Mouse (Mus musculus) CH12.LX (cell line): ENCODE measurements around the gene Pcna. TPM values are rescaled to one million over a fixed set of nuclear protein-coding genes. Genes with fewer than 3 reads are reported as not detected.

Experiments used
- DNase-seq: peaks from one replicate; pipeline ENCODE4 v3.0.0-alpha.2; 2013; ENCODE audit errors: extremely low read depth
- H3K27ac ChIP-seq: 2 replicates; pipeline ENCODE4 v1.5.1; 2012; ENCODE audit warnings: low read depth, mild to moderate bottlenecking, control low read depth, moderate library complexity; ENCODE audit not compliant: insufficient read depth
- H3K27me3 ChIP-seq: replicated peaks from 2 replicates; pipeline ENCODE3; 2012; ENCODE audit warnings: inconsistent platforms
- H3K36me3 ChIP-seq, 2 experiments: replicated peaks in 1 of 2; 2 replicates each; pipeline versions ENCODE3 to v1.6.1; 2012; ENCODE audit warnings: inconsistent platforms in 1 of 2, low read length in 1 of 2, mild to moderate bottlenecking in 1 of 2, mixed read lengths in 1 of 2, moderate library complexity in 1 of 2; ENCODE audit not compliant: control insufficient read depth in 1 of 2, insufficient read depth in 1 of 2
- H3K4me1 ChIP-seq, 2 experiments: 2 replicates each; pipeline ENCODE4 v1.6.1; 2012; ENCODE audit warnings: inconsistent platforms in 1 of 2, moderate library complexity in 1 of 2; ENCODE audit not compliant: insufficient read depth in 2 of 2, control insufficient read depth in 1 of 2
- H3K4me2 ChIP-seq: 2 replicates; pipeline ENCODE4 v1.6.1; 2012; ENCODE audit warnings: low read depth, mild to moderate bottlenecking, control low read depth; ENCODE audit not compliant: poor library complexity, insufficient read depth, severe bottlenecking
- H3K4me3 ChIP-seq, 3 experiments: fragments of 150-350 bp in 1 of 3; sonication (generic) in 1 of 3; replicated peaks in 1 of 3; 2 replicates each; pipeline versions ENCODE3 to v1.5.1; 2011 to 2012; ENCODE audit warnings: low read depth in 2 of 3, low read length in 2 of 3, mild to moderate bottlenecking in 2 of 3, moderate library complexity in 2 of 3, control low read depth in 1 of 3, improper control_type of control experiment in 1 of 3, inconsistent platforms in 1 of 3, mixed read lengths in 1 of 3; ENCODE audit not compliant: poor library complexity in 1 of 3
- H3K79me2 ChIP-seq: replicated peaks from 2 replicates; pipeline ENCODE4 v1.6.1; 2012; ENCODE audit warnings: mild to moderate bottlenecking, moderate library complexity; ENCODE audit not compliant: control insufficient read depth, poor library complexity, insufficient read depth, severe bottlenecking; ENCODE audit errors: extremely low read depth
- H3K9ac ChIP-seq: 2 replicates; pipeline ENCODE4 v1.6.1; 2012; ENCODE audit warnings: low read depth, mild to moderate bottlenecking, control low read depth, moderate library complexity; ENCODE audit not compliant: insufficient read depth
- H3K9me3 ChIP-seq: replicated peaks from 2 replicates; pipeline ENCODE3; 2012; ENCODE audit warnings: low read length, inconsistent platforms, mixed read lengths
- BHLHE40 ChIP-seq: IDR thresholded peaks from 2 replicates; pipeline ENCODE4 v1.6.1; 2011; ENCODE audit warnings: mild to moderate bottlenecking, low read depth, low read length, improper control_type of control experiment
- CHD2 ChIP-seq: IDR thresholded peaks from 2 replicates; pipeline ENCODE4 v1.6.1; 2011; ENCODE audit warnings: low read length, improper control_type of control experiment
- E2F4 ChIP-seq: IDR thresholded peaks from 2 replicates; pipeline ENCODE4 v1.6.1; 2011; ENCODE audit warnings: low read depth, low read length, improper control_type of control experiment; ENCODE audit not compliant: insufficient replicate concordance
- EP300 ChIP-seq: IDR thresholded peaks from 2 replicates; pipeline ENCODE4 v1.6.1; 2011; ENCODE audit warnings: low read length, improper control_type of control experiment
- GABPA ChIP-seq: IDR thresholded peaks from 2 replicates; pipeline ENCODE4 v1.6.1; 2012; ENCODE audit warnings: low read depth, low read length, improper control_type of control experiment, inconsistent platforms; ENCODE audit not compliant: insufficient replicate concordance
- HCFC1 ChIP-seq: IDR thresholded peaks from 2 replicates; pipeline ENCODE4 v1.6.1; 2012; ENCODE audit warnings: low read depth, mild to moderate bottlenecking, inconsistent platforms, low read length, improper control_type of control experiment
- IRF4 ChIP-seq: IDR thresholded peaks from 2 replicates; pipeline ENCODE4 v1.6.1; 2014; ENCODE audit warnings: low read depth, mild to moderate bottlenecking, inconsistent platforms, low read length, improper control_type of control experiment
- JUN ChIP-seq: IDR thresholded peaks from 2 replicates; pipeline ENCODE4 v1.6.1; 2011; ENCODE audit warnings: low read depth, mild to moderate bottlenecking, low read length, improper control_type of control experiment, moderate library complexity; ENCODE audit not compliant: insufficient read depth
- KAT2A ChIP-seq: IDR thresholded peaks from 2 replicates; pipeline ENCODE4 v1.6.1; 2012; ENCODE audit warnings: low read length, improper control_type of control experiment, inconsistent platforms; ENCODE audit not compliant: insufficient replicate concordance
- MAX ChIP-seq: IDR thresholded peaks from 2 replicates; pipeline ENCODE4 v1.6.1; 2011; ENCODE audit warnings: low read length, improper control_type of control experiment
- MAZ ChIP-seq: IDR thresholded peaks from 2 replicates; pipeline ENCODE4 v1.6.1; 2012; ENCODE audit warnings: low read depth, mild to moderate bottlenecking, inconsistent platforms, low read length, improper control_type of control experiment, moderate library complexity
- MEF2A ChIP-seq: IDR thresholded peaks from 2 replicates; pipeline ENCODE4 v1.6.1; 2014; ENCODE audit warnings: low read depth, mild to moderate bottlenecking, inconsistent platforms, low read length, improper control_type of control experiment, borderline replicate concordance
- MYC ChIP-seq: IDR thresholded peaks from 2 replicates; pipeline ENCODE4 v1.6.1; 2011; ENCODE audit warnings: low read depth, mild to moderate bottlenecking, improper control_type of control experiment, low read length
- NRF1 ChIP-seq: IDR thresholded peaks from 2 replicates; pipeline ENCODE4 v1.6.1; 2014; ENCODE audit warnings: low read depth, mild to moderate bottlenecking, inconsistent platforms, low read length, improper control_type of control experiment, moderate library complexity
- PAX5 ChIP-seq: IDR thresholded peaks from 2 replicates; pipeline ENCODE4 v1.6.1; 2012; ENCODE audit warnings: low read length, inconsistent platforms, mixed read lengths
- POLR2AphosphoS2 ChIP-seq: IDR thresholded peaks from 2 replicates; pipeline ENCODE4 v1.6.1; 2011; ENCODE audit warnings: low read depth, low read length, improper control_type of control experiment
- SMC3 ChIP-seq: IDR thresholded peaks from 2 replicates; pipeline ENCODE4 v1.6.1; 2011; ENCODE audit warnings: low read depth, low read length, improper control_type of control experiment
- ZC3H11A ChIP-seq: IDR thresholded peaks from 2 replicates; pipeline ENCODE4 v1.6.1; 2012; ENCODE audit warnings: low read depth, mild to moderate bottlenecking, inconsistent platforms, low read length, improper control_type of control experiment
- ZKSCAN1 ChIP-seq: IDR thresholded peaks from 2 replicates; pipeline ENCODE4 v1.6.1; 2012; ENCODE audit warnings: low read depth, inconsistent platforms, low read length, improper control_type of control experiment, borderline replicate concordance
- ZMIZ1 ChIP-seq: IDR thresholded peaks from 2 replicates; pipeline ENCODE4 v1.6.1; 2012; ENCODE audit warnings: low read depth, mild to moderate bottlenecking, inconsistent platforms, low read length, improper control_type of control experiment
- ZNF384 ChIP-seq: IDR thresholded peaks from 2 replicates; pipeline ENCODE4 v1.6.1; 2012; ENCODE audit warnings: low read depth, low read length, improper control_type of control experiment, inconsistent platforms
- dilution Hi-C: fragments of 300-500 bp; cut with MboI; formaldehyde crosslinking; loops from 2 replicates; pipeline ENCODE4 v1.14.3; 2020; ENCODE audit warnings: low sequenced_read_pairs; ENCODE audit not compliant: extremely low pct_unique_long_range_greater_than_20kb, extremely low pct_ligation_motif_present
- in situ Hi-C: fragments of 300-500 bp; cut with MboI; formaldehyde crosslinking; loops from 3 replicates; pipeline ENCODE4 v1.14.3; 2019; ENCODE audit warnings: low sequenced_read_pairs, low pct_ligation_motif_present, low pct_unique_long_range_greater_than_20kb, mixed read lengths
- polyA plus RNA-seq: library from polyadenylated mRNA; unstranded; fragments of >175 nt; gene quantifications from 2 replicates; pipeline ENCODE4 v1.2.1, GENCODE M21; 2012; ENCODE audit warnings: low read depth; ENCODE audit not compliant: insufficient read length
- total RNA-seq, 2 experiments: library from RNA; depleted of rRNA; stranded (reverse); fragments of 300-350 nt in 1 of 2; fragments of >200 nt in 1 of 2; gene quantifications; 2 replicates each; pipeline ENCODE4 v1.2.3; 2012 to 2014

Pcna gene
- total and polyA plus RNA-seq, 3 experiments = 354 to 839 (median 550) TPM

GRCm38 (mm10) chr2:132293694-132294450 lies 40.8 kb upstream of the Pcna start:
- H3K9me3 ChIP-seq = no peaks in the 10 kb centered on the region
- peaks cover 2 to 62% of the 10 kb centered on the region in 2 experiments; a peak in 3 of 4 replicates for H3K4me1 ChIP-seq
- H3K9ac ChIP-seq = no peak overlapping the region
- no peak for DNase-seq
- TF ChIP-seq PAX5 (no peak), ZNF384 (0 out of 2 replicates have a peak, but pooled peaks have one; percentile 12), POLR2AphosphoS2 (no peak), MAZ (no peak)
- 0 out of 2 replicates have a peak, but pooled peaks cover 8% of the 10 kb centered on the region for H3K79me2 ChIP-seq
- no peaks in the 10 kb centered on the region for H3K27me3 ChIP-seq
- no peak overlapping the region for H3K4me3 ChIP-seq
- in situ Hi-C loops (no loop called here), dilution Hi-C loops (no loop called here)
- no peak overlapping the region for H3K27ac ChIP-seq
- peaks cover 38 to 69% of the 10 kb centered on the region in 2 experiments for H3K36me3 ChIP-seq
- no peak overlapping the region for H3K4me2 ChIP-seq

DNA sequence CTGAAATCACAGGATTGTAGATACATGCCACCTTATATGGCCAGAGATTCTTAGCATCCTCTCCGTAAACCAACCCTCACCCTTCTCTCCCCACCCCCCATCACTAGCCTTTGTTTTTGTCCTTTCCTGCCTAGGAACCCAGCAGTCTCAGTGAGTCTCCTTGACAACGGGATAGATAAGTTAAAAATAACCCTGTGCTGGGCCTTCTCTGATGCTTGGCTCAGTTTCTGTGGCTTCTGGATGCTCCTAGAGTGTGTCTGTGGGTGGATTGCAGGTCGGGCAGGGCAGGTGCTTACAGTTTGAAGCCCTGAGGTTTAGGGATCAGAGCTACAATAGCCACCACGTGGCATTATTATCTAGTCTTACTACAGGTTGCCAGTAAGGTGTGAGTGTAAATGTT lies 39.0 kb upstream of the Pcna start:
- peaks cover 11% of the 10 kb centered on the region; the same call in 1 of the 2 replicates for H3K79me2 ChIP-seq
- in situ Hi-C loops = no loop called here
- peaks cover 0 to 52% of the 10 kb centered on the region in 2 experiments; a peak in 2 of 4 replicates for H3K4me1 ChIP-seq
- no peak for DNase-seq
- dilution Hi-C loops = no loop called here
- peaks cover 23 to 51% of the 10 kb centered on the region in 2 experiments for H3K36me3 ChIP-seq
- no peak for TF ChIP-seq MAX
- no peak for TF ChIP-seq SMC3
- no peak for TF ChIP-seq KAT2A
- TF ChIP-seq E2F4 = no peak
- TF ChIP-seq MYC = no peak
- TF ChIP-seq CHD2 = no peak
- TF ChIP-seq HCFC1 = no peak
- no peak for TF ChIP-seq EP300
- no peak for TF ChIP-seq IRF4
- no peak for TF ChIP-seq NRF1
- TF ChIP-seq ZKSCAN1 = no peak
- no peak for TF ChIP-seq GABPA
- no peak for TF ChIP-seq BHLHE40
- TF ChIP-seq ZC3H11A = no peak
- no peak for TF ChIP-seq JUN
- no peak for TF ChIP-seq ZMIZ1
- no peak for TF ChIP-seq MEF2A
- H3K4me2 ChIP-seq = no peak overlapping the region
- no peaks in the 10 kb centered on the region for H3K9me3 ChIP-seq
- no peak overlapping the region for H3K9ac ChIP-seq
- no peaks in the 10 kb centered on the region for H3K27me3 ChIP-seq
- H3K27ac ChIP-seq = no peak overlapping the region
- H3K4me3 ChIP-seq = no peak overlapping the region
